Mouse (Mus musculus): ENCODE measurements at regions not wholly inside any gene's neighbourhood (a gene's known extent, or its start where the extent isn't known, plus 50 kb on each side); places are given as distances from the start of the nearest gene placed in this dataset.

- no peak for DNase-seq
These were observed 119.1 kb upstream of the Defb41 start for GRCm38 (mm10) chr1:18384079-18384478.

- no peak for DNase-seq
These were observed 95.2 kb upstream of the Defb41 start for GRCm38 (mm10) chr1:18359951-18360731.

DNA sequence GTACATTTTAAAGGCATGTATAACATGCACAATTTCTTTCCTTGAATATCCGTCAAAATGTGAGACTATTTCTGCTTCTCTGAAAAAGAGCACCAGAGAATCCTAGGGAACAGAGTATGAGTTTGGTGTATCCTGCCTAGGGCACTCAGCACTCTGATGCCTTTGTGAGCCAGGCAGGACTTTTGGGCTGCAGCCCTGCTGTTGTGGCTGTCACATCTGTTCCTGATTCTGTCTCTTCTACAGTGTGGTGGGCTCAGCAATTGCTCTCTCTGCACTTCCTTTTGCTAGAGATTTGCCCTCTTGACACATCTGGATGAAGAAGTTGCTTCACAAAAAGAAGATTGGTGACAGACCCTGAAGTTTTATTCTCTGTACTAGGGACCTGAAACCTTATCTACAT lies 73.9 kb upstream of the Defb41 start:
- DNase-seq: no peak
